Mouse (Mus musculus) layer of hippocampus, adult 8-10 months (tissue): ENCODE measurements at regions not wholly inside any gene's neighbourhood (a gene's known extent, or its start where the extent isn't known, plus 50 kb on each side); places are given as distances from the start of the nearest gene placed in this dataset.
A peak's percentile ranks its signal among the peaks of the same experiment; 100 is the strongest.

Source experiments
- DNase-seq, 2 experiments: peaks; one replicate each; pipeline ENCODE4 v3.0.0; 2022; ENCODE audit warnings: low spot score in 2 of 2

GRCm38 (mm10) chr13:28756915-28757765 is 196.4 kb downstream of the Sox4 start:
- DNase-seq: no peak

- no peak for DNase-seq
Observed at GRCm38 (mm10) chr13:28754207-28754606, 199.3 kb downstream of the Sox4 start.

- no peak for DNase-seq
Observed at GRCm38 (mm10) chr13:28750949-28751692, 202.4 kb downstream of the Sox4 start.

- no peak for DNase-seq
Observed at GRCm38 (mm10) chr13:28740158-28740670, 213.3 kb downstream of the Sox4 start.

- no peak for DNase-seq
Observed at GRCm38 (mm10) chr13:28738160-28739100, 215.1 kb downstream of the Sox4 start.

- DNase-seq: no peak
Observed at GRCm38 (mm10) chr13:28732475-28732874, 221.0 kb downstream of the Sox4 start.

GRCm38 (mm10) chr13:28732036-28732435 is 221.5 kb downstream of the Sox4 start:
- no peak for DNase-seq

GRCm38 (mm10) chr13:28730059-28730580 is 223.4 kb downstream of the Sox4 start:
- no peak for DNase-seq

- no peak for DNase-seq
Observed at GRCm38 (mm10) chr13:28728768-28729167, 224.7 kb downstream of the Sox4 start.

GRCm38 (mm10) chr13:28724300-28724699 is 229.2 kb downstream of the Sox4 start:
- no peak for DNase-seq

- no peak for DNase-seq
Observed at GRCm38 (mm10) chr13:28722074-28722473, 231.4 kb downstream of the Sox4 start.

- no peak for DNase-seq
Observed at GRCm38 (mm10) chr13:28721548-28721981, 231.9 kb downstream of the Sox4 start.

- DNase-seq: peak in 1 of 2 experiments; percentile 4
Observed at GRCm38 (mm10) chr13:28720639-28721239, 232.8 kb downstream of the Sox4 start.

GRCm38 (mm10) chr13:28720169-28720568 is 233.3 kb downstream of the Sox4 start:
- DNase-seq: no peak

- DNase-seq: no peak
Observed at GRCm38 (mm10) chr13:28718868-28719265, 234.6 kb downstream of the Sox4 start.

GRCm38 (mm10) chr13:28718169-28718867 is 235.2 kb downstream of the Sox4 start:
- DNase-seq: no peak

GRCm38 (mm10) chr13:28717404-28717803 is 236.1 kb downstream of the Sox4 start:
- DNase-seq: no peak

GRCm38 (mm10) chr13:28709966-28710365 is 243.5 kb downstream of the Sox4 start:
- no peak for DNase-seq

- DNase-seq: no peak
Observed at GRCm38 (mm10) chr13:28701309-28701708, 252.2 kb downstream of the Sox4 start.

GRCm38 (mm10) chr13:28700081-28700480 is 253.4 kb downstream of the Sox4 start:
- no peak for DNase-seq
